Mouse (Mus musculus): ENCODE data around the gene Arpc3. TPM values are rescaled to one million over a fixed set of nuclear protein-coding genes. Genes with fewer than 3 reads are reported as not detected.

Gene Arpc3
- polyA plus RNA-seq, 1 experiment from 2014 or later = 154 TPM

- no peaks in the 10 kb centered on the region for H3K27me3 ChIP-seq (ENCODE audit: insufficient read depth, low read length)
- 87% methylated on average over 4 of the region's 4 CpGs for WGBS
Observed at GRCm38 (mm10) chr5:122458066-122458465, 66.4 kb downstream of the Arpc3 start.

DNA sequence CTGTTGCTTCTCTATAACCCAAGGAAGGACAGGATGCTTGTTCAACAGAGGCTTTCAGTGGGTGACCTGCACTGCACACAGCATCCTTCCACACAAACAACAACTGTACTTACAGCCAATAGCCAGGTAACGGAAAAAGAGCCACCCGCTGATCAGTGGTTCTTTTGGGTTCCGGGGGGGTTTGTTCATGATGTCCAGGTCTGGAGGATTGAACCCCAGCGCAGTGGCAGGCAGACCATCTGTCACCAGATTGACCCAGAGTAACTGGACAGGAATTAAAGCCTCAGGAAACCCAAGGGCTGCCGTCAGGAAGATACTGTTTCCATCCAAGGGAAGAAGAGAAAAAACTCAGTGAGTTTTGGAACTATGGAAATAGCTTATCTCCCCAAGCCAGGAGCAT lies 67.7 kb downstream of the Arpc3 start:
- WGBS = 93% methylated on average over 5 of the region's 5 CpGs
- H3K4me2 ChIP-seq (replicated peaks; ENCODE audit: low read depth, low read length) = no peak overlapping the region
- peaks cover 88% of the 10 kb centered on the region for H3K36me3 ChIP-seq (ENCODE audit: insufficient read depth, low read length)
- H3K9ac ChIP-seq (replicated peaks; ENCODE audit: low read length) = no peak overlapping the region
- no peak overlapping the region for H3K4me3 ChIP-seq (ENCODE audit: low read length)
- H3K4me1 ChIP-seq (ENCODE audit: insufficient read depth, low read length) = no peaks in the 10 kb centered on the region
- no peaks in the 10 kb centered on the region for H3K9me3 ChIP-seq (ENCODE audit: low read length)
- no peak overlapping the region for H3K27ac ChIP-seq (ENCODE audit: low read length)
- ATAC-seq (ENCODE audit: low FRiP score, low TSS enrichment) = no peak
- H3K27me3 ChIP-seq (ENCODE audit: insufficient read depth, low read length) = no peaks in the 10 kb centered on the region

More at GRCm38 (mm10) chr5:122458066-122458465, 66.4 kb downstream of the Arpc3 start:
- no peak overlapping the region for H3K27ac ChIP-seq (ENCODE audit: low read length)
- ATAC-seq (ENCODE audit: low FRiP score, low TSS enrichment) = no peak
- peaks cover 89% of the 10 kb centered on the region for H3K36me3 ChIP-seq (ENCODE audit: insufficient read depth, low read length)
- H3K9ac ChIP-seq (replicated peaks; ENCODE audit: low read length) = no peak overlapping the region
- no peak overlapping the region for H3K4me3 ChIP-seq (ENCODE audit: low read length)
- no peaks in the 10 kb centered on the region for H3K4me1 ChIP-seq (ENCODE audit: insufficient read depth, low read length)
- H3K9me3 ChIP-seq (ENCODE audit: low read length) = no peaks in the 10 kb centered on the region
- no peak overlapping the region for H3K4me2 ChIP-seq (replicated peaks; ENCODE audit: low read depth, low read length)

DNA sequence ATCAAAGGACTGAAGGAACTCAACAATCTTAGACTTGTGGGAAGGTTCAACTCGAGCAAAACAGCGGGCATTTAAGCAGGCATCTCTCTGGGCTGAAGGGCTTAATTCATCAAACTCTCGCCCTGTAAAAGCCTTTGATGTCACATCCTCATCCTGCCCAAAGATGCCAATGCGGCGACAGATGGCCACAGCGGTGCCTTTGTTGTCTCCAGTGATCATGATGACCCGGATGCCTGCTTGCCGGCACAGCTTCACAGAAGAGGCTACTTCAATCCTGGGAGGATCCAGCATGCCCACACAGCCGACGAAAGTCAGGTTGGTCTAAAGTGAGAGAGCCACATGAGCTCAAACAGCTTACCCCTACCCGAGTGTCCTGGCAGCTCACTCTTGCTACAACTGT lies 69.0 kb downstream of the Arpc3 start:
- Histone ChIP-seq H3K27me3 (ENCODE audit: insufficient read depth, low read length) (no peaks in the 10 kb centered on the region), H3K9ac (replicated peaks; ENCODE audit: low read length) (no peak overlapping the region), H3K9me3 (ENCODE audit: low read length) (no peaks in the 10 kb centered on the region), H3K4me3 (ENCODE audit: low read length) (no peak overlapping the region), H3K4me1 (ENCODE audit: insufficient read depth, low read length) (no peaks in the 10 kb centered on the region), H3K4me2 (replicated peaks; ENCODE audit: low read depth, low read length) (no peak overlapping the region), H3K36me3 (ENCODE audit: insufficient read depth, low read length) (peaks cover 88% of the 10 kb centered on the region), H3K27ac (ENCODE audit: low read length) (no peak overlapping the region)
- no peak for ATAC-seq (ENCODE audit: low FRiP score, low TSS enrichment)
- 77% methylated on average over 11 of the region's 11 CpGs for WGBS

GRCm38 (mm10) chr5:122461431-122461830 lies 69.8 kb downstream of the Arpc3 start:
- Histone ChIP-seq H3K4me1 (ENCODE audit: insufficient read depth, low read length) (no peaks in the 10 kb centered on the region), H3K27me3 (ENCODE audit: insufficient read depth, low read length) (no peaks in the 10 kb centered on the region), H3K4me2 (replicated peaks; ENCODE audit: low read depth, low read length) (no peak overlapping the region), H3K9ac (replicated peaks; ENCODE audit: low read length) (no peak overlapping the region), H3K36me3 (ENCODE audit: insufficient read depth, low read length) (peaks cover 92% of the 10 kb centered on the region), H3K27ac (ENCODE audit: low read length) (no peak overlapping the region), H3K4me3 (ENCODE audit: low read length) (no peak overlapping the region), H3K9me3 (ENCODE audit: low read length) (no peaks in the 10 kb centered on the region)
- 92% methylated on average over 9 of the region's 9 CpGs for WGBS
- ATAC-seq (ENCODE audit: low FRiP score, low TSS enrichment) = no peak

Other genes starting within 250 kb of the Arpc3 start
- 269 and 277 TPM in 2 replicates for gene Ppp1cc, start 233.6 kb upstream of the Arpc3 start, polyA plus RNA-seq (2015; fragmentation: Nextera tagmentation; extraction: Ambion mirVana)
- gene Hvcn1, start 185.1 kb upstream of the Arpc3 start, polyA plus RNA-seq (2015; fragmentation: Nextera tagmentation; extraction: Ambion mirVana) = 14.5 and 14.6 TPM in 2 replicates
- gene Tctn1, start 127.4 kb upstream of the Arpc3 start, polyA plus RNA-seq (2015; fragmentation: Nextera tagmentation; extraction: Ambion mirVana) = 7.9 and 8.0 TPM in 2 replicates
- 8.6 TPM in 2 replicates for gene Pptc7, start 107.5 kb upstream of the Arpc3 start, polyA plus RNA-seq (2015; fragmentation: Nextera tagmentation; extraction: Ambion mirVana)
- gene Rad9b, start 37.6 kb upstream of the Arpc3 start, polyA plus RNA-seq (2015; fragmentation: Nextera tagmentation; extraction: Ambion mirVana) = 11.1 and 13.8 TPM in 2 replicates
- 220 and 234 TPM in 2 replicates for gene Vps29, start 37.5 kb upstream of the Arpc3 start, polyA plus RNA-seq (2015; fragmentation: Nextera tagmentation; extraction: Ambion mirVana)
- 72.8 and 78.0 TPM in 2 replicates for gene Gpn3, start 20.0 kb upstream of the Arpc3 start, polyA plus RNA-seq (2015; fragmentation: Nextera tagmentation; extraction: Ambion mirVana)
- gene Fam216a, start 19.5 kb upstream of the Arpc3 start, polyA plus RNA-seq (2015; fragmentation: Nextera tagmentation; extraction: Ambion mirVana) = 60.1 and 66.0 TPM in 2 replicates
- gene Anapc7, start 29.8 kb downstream of the Arpc3 start, polyA plus RNA-seq (2015; fragmentation: Nextera tagmentation; extraction: Ambion mirVana) = 56.5 and 56.8 TPM in 2 replicates
- 33.6 and 35.0 TPM in 2 replicates for gene Atp2a2, start 110.3 kb downstream of the Arpc3 start, polyA plus RNA-seq (2015; fragmentation: Nextera tagmentation; extraction: Ambion mirVana)
- gene Ift81, start 222.6 kb downstream of the Arpc3 start, polyA plus RNA-seq (2015; fragmentation: Nextera tagmentation; extraction: Ambion mirVana) = 33.3 and 39.6 TPM in 2 replicates

All from kidney, embryonic 16.5 days (tissue).